Mouse (Mus musculus): ENCODE measurements around the gene Irf3.

- TF ChIP-seq POLR2A (IDR thresholded peaks at IDR 0.05; ENCODE audit: insufficient read depth, low read length) = no peak
- TF ChIP-seq CTCF (IDR thresholded peaks at IDR 0.05; ENCODE audit: low read depth, low read length) = no peak
Observed at GRCm38 (mm10) chr7:44984833-44985164, 12.6 kb upstream of the Irf3 start.
